ENCODE assay signal across 8 mouse cellular contexts in the genomic region with DNA sequence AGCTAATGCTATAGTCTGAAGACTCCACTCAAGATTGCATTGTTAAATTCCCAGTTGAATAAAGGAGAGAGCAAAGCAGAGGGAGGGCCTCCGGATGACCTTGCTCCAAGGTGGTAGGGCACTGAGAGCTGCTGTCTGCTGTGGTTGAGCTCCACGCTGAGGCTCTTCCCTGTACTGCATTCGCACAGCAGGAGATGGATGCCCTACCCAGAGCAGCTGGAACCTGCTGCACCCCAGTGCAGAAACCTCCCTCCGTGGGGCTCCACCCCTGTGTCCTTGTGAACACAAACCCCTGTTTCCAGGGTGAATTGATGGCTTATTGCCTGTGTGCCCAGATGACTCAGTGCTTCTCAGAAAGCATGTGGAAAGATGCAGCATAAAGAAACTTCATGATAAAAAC.
DNase-seq lines count a peak whose midpoint lies in the region; ATAC-seq lines count a peak whose summit lies in the region.

No protein-coding gene starts in this region.

- peak; percentile 89 for ATAC-seq in intestine, embryonic 15.5 days
- ATAC-seq in midbrain, embryonic 12.5 days (ENCODE audit: low FRiP score, low read depth), result peak; percentile 84
- no peak for ATAC-seq in inflammation-experienced regulatory T-cells, adult 6 months

- no peak overlapping the region for H3K9ac ChIP-seq in intestine, embryonic 15.5 days
- no peak overlapping the region for H3K9ac ChIP-seq in midbrain, embryonic 12.5 days (replicated peaks)

- WGBS in intestine, embryonic 15.5 days, result 11% methylated on average over 4 of the region's 4 CpGs
- 7% methylated on average over 4 of the region's 4 CpGs for WGBS in midbrain, embryonic 12.5 days

- no peak overlapping the region for H3K4me2 ChIP-seq in intestine, embryonic 15.5 days (replicated peaks)
- no peak overlapping the region for H3K4me2 ChIP-seq in midbrain, embryonic 12.5 days (replicated peaks)

- no peaks in the 10 kb centered on the region for H3K36me3 ChIP-seq in intestine, embryonic 15.5 days
- no peaks in the 10 kb centered on the region for H3K36me3 ChIP-seq in midbrain, embryonic 12.5 days

- intact Hi-C loops in left cerebral cortex, postnatal 36 days (cut with DNase I), result no loop called here

- DNase-seq in left cerebral cortex, adult 18-20 months (ENCODE audit: low spot score in 2 of 2), result peak; percentile 3 to 8
- DNase-seq in left cerebral cortex, postnatal 36 days (ENCODE audit: low spot score in 2 of 2), result no peak
- peak; percentile 24 to 54 for DNase-seq in adrenal gland, adult 18-20 months (ENCODE audit: low spot score in 2 of 2)
- DNase-seq in fibroblast of lung, adult 2 months (ENCODE audit: low read depth), result peak; percentile 16
- no peak for DNase-seq in MN1 (ENCODE audit: low spot score)

- no peak overlapping the region for H3K4me3 ChIP-seq in intestine, embryonic 15.5 days (replicated peaks)
- no peak overlapping the region for H3K4me3 ChIP-seq in midbrain, embryonic 12.5 days

- no peaks in the 10 kb centered on the region for H3K4me1 ChIP-seq in intestine, embryonic 15.5 days (replicated peaks)
- H3K4me1 ChIP-seq in midbrain, embryonic 12.5 days, result no peaks in the 10 kb centered on the region

- H3K9me3 ChIP-seq in intestine, embryonic 15.5 days, result no peaks in the 10 kb centered on the region
- H3K9me3 ChIP-seq in midbrain, embryonic 12.5 days, result no peaks in the 10 kb centered on the region

- H3K27ac ChIP-seq in intestine, embryonic 15.5 days, result no peak overlapping the region
- no peak overlapping the region for H3K27ac ChIP-seq in midbrain, embryonic 12.5 days (replicated peaks)

- H3K27me3 ChIP-seq in intestine, embryonic 15.5 days (replicated peaks), result no peaks in the 10 kb centered on the region
- no peaks in the 10 kb centered on the region for H3K27me3 ChIP-seq in midbrain, embryonic 12.5 days

Comparison
In these comparisons a context has a peak if more than half of its experiments do, and no peak if none do; other contexts are left out.
1. DNase-seq: peak in left cerebral cortex, adult 18-20 months (2 of 2), adrenal gland, adult 18-20 months (2 of 2) and fibroblast of lung, adult 2 months (single experiment); none in left cerebral cortex, postnatal 36 days (0 of 2) and MN1 (single experiment).